Mouse (Mus musculus) spleen, adult 2 months (tissue): ENCODE results near the gene Apex2.

Experiments used
- CTCF ChIP-seq: fragments of 200-500 bp; IDR thresholded peaks from 2 replicates; pipeline ENCODE4 v1.5.1; 2011; ENCODE audit warnings: mild to moderate bottlenecking, inconsistent platforms; ENCODE audit not compliant: insufficient read depth, insufficient read length, insufficient replicate concordance; ENCODE audit errors: extremely low read depth
- POLR2A ChIP-seq: fragments of 200-500 bp; IDR thresholded peaks from 2 replicates; pipeline ENCODE4 v1.6.1; 2011; ENCODE audit warnings: low read depth, low read length, inconsistent platforms

DNA sequence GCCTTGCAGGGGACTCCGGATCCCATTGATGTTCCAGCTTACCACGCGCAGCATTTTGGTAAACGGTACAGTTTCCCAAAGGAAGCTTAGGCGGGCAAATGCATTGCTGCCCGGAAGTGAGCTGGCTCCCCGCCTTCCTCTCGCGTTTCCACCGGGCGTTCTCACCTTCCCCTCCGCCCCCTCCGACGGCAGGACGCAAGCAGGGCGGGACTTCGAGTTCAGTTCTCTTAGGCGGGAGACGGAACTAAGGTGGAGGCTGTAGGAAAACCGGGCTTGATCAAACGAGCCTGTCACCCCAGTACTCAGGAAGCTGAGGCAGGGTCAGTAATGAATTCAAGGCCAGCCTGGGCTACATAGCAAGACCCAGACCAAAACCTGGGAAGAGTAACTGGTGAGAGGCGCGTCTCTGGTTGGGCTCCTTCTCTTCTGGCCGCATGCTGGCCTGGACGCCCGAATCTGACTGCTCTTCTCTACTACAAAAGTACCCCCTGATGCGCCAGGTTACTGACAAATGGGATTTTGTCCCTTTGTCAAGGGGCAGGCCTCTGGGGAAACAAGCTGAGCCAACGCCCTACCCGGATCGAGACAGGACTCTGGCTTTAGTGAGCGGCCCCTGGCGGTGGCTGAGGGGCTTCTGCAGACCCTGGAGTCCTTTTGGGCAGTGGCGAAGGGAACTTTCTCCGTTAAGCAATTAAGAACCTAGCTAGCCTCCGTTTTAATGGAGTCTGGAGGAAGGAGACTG, 1.5 kb downstream of the Apex2 start, which contains the start of gene Pfkfb1:
- TF ChIP-seq POLR2A (no peak), CTCF (peak; percentile 39; the same call in 1 of the 2 replicates)
